Mouse (Mus musculus): ENCODE measurements at regions not wholly inside any gene's neighbourhood (a gene's known extent, or its start where the extent isn't known, plus 50 kb on each side); places are given as distances from the start of the nearest gene placed in this dataset.

DNA sequence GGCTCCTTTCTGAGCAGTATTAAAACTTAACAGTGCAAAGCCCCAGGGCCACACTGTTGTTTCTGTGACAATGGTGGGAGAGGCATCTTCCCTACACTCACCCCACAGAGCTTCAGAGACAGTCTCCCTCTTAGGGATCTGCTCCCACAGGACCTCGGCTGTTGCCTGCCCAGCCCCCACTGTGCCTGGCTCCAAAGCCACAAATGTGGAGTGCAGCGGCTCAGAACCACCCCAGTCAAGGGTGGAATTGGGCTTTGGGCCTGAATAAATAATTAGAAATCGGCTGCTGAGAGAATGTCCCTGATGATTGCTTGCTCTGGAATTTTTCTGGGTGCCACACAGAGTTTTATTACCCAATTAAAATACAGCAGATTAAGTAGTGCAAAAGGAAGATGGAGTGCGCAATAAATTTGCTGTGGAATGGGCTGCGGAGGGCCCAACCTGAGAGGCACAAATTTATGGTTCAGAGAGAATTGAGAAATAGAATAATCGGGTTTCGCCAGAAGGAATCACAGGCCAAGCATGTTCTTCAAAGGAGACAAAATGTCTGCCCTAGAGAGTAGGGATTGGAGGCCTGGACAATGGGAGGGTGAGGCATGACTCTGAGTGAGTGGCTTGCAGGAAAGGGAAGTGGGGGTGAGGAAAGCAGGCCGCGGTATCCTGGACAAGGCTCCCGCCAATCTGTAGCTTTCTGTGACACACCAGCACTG, 56.4 kb downstream of the Cd24a start:
- no peak for DNase-seq

- no peak for DNase-seq
Measured at GRCm38 (mm10) chr10:43641169-43641945, 63.3 kb downstream of the Cd24a start.

DNA sequence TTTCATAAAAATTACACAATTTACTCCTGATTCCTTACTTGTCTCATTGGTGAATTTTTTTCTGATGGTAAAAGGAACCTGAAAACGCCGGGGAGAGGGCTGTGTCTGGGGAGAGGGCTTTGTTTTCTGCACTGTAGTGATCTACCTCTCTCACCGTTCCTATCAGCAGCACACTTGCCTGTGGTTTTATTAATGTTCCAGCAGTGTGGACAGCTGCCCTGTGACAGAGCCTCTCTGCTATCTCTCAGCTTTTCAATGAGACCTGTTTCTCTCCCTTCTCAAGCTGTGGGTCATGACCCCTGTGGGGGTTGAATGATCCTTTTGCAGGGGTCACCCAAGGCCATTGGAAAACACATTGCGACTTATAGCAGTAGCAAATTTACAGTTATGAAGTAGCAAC, 68.2 kb downstream of the Cd24a start:
- no peak for DNase-seq

- no peak for DNase-seq
Measured at GRCm38 (mm10) chr10:43646965-43647364, 68.9 kb downstream of the Cd24a start.

GRCm38 (mm10) chr10:43648186-43648585, 70.1 kb downstream of the Cd24a start:
- no peak for DNase-seq

GRCm38 (mm10) chr10:43648815-43649447, 70.8 kb downstream of the Cd24a start:
- DNase-seq = no peak

DNA sequence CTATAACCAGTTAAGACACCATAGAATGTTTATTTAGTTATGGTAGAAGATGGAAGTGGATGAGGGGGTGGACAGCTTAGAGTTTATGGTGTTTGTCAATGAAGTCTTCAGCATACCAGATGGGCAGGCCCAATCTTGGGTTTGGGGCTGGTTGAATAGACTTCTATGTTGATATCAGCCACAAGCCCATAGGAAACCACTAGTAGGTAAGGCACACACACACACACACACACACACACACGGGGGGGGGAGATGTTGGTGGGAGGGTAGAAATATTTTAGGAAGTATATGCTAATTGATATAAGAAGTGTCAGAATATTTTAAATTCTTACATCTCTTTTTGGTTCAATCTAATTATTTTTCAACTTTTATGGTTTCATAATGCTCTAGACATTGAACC, 72.4 kb downstream of the Cd24a start:
- no peak for DNase-seq

GRCm38 (mm10) chr10:43651505-43651904, 73.4 kb downstream of the Cd24a start:
- no peak for DNase-seq

DNA sequence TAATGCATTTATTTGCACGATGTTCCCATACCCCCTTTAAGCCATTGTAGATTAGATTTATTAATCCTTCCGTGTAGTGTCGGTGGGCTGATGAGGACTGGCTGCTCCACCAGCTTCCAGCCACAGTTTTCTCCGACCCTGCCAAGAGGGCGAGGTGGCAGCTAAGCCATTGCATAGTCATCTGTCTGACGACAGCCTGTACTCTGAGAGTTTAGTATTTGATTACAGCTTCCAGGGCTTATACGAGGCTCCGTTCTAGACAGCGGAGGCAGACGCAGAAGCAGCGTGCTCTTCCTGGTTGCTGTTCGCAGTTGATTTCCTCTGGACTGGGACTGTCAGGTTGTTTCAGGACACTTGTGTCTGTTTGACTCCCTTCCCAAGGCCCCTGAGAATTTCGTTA, 73.8 kb downstream of the Cd24a start:
- DNase-seq = no peak

- DNase-seq = no peak
Measured at GRCm38 (mm10) chr10:43655082-43655671, 77.1 kb downstream of the Cd24a start.

DNA sequence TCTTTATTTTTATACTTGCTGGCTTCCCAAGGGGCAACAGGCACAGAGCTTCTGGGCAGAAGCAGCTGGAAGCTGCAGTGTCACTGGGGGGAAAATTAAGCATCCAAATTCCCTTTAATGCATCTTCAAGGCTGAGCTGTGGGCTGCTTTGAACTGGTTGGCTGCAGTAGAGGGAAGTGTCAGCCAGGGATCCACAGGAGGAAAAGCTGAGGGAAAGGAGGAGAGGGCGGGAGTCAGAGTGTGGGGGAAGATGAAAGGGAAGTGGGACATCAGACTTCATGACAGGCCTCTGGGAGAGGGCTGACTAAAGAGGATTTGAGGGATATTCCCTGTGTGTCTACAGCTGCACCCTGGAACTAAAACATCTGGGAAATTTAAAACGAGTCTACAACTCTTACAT, 77.6 kb downstream of the Cd24a start:
- no peak for DNase-seq

DNA sequence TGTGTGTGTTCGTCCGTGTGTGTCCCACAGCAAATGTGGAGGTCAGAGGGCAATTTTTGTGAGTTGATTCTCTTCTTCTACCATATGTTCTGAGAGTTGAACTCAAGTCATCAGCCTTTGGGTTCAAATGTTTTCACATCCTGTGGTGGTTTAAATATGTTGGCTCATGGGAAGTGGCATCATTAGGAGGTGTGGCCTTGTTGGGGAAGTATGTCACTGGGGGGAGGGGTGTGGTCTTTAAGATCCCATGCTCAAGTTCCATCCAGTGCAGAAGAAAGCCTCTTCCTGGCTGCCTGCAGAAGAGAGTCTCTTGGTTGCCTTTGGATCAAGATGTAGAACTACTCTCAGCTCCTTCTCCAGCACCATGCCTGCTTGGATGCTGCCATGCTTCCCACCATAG, 78.1 kb downstream of the Cd24a start:
- DNase-seq = no peak

GRCm38 (mm10) chr10:43657501-43658225, 79.6 kb downstream of the Cd24a start:
- no peak for DNase-seq

- DNase-seq = no peak
Measured at GRCm38 (mm10) chr10:43658226-43658593, 80.1 kb downstream of the Cd24a start.

DNA sequence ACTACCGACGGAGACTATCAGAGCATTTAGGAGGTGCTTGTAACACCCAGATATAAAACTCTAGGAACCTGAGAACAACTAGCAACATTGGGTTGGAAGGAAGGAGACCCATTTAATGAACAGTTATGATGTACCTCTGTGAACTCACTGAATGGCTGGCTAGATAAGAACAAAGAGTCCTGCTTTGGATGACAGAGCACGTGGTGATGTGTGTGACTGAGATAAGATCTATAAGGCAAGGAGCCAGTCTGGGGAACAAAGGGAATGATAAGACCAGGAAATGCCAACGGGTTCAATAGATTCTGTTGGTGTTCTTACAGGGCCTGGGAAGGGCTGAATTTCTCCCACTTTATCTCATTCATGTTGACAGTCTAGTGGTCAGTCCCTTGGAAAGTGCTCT, 86.8 kb downstream of the Cd24a start:
- DNase-seq = no peak

- DNase-seq = no peak
Measured at GRCm38 (mm10) chr10:43666262-43667085, 88.4 kb downstream of the Cd24a start.

- DNase-seq = no peak
Measured at GRCm38 (mm10) chr10:43667086-43667690, 89.1 kb downstream of the Cd24a start.

- no peak for DNase-seq
Measured at GRCm38 (mm10) chr10:43667732-43668247, 89.7 kb downstream of the Cd24a start.

DNA sequence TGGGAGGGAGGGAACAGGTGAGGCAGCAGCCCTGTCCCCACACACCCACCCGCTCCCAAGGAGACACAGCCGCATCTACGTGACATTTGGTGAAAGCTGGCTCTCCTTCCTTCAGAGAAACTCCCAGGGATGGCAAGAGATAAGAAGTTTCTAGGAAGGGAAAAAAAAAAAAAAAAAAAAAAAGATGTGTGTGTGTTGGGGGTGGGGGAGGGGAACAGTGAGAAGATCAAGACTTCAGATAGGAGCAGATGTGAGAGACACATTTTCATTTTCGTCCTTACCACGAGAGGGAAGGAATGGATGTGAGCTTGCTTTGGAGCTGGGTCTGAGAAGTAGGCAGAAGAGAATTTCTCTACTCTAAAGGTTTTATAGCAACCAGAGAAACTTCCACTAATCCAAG, 91.4 kb downstream of the Cd24a start:
- no peak for DNase-seq

- no peak for DNase-seq
Measured at GRCm38 (mm10) chr10:43670745-43671144, 92.7 kb downstream of the Cd24a start.

- no peak for DNase-seq
Measured at GRCm38 (mm10) chr10:43671785-43672184, 93.7 kb downstream of the Cd24a start.
